Mouse (Mus musculus) MEL (cell line): ENCODE data around the gene Samd10. TPM values are rescaled to one million over a fixed set of nuclear protein-coding genes. Genes with fewer than 3 reads are reported as not detected.

ENCODE experiments used
- DNase-seq: peaks from one replicate; pipeline ENCODE4 v3.0.0; 2011; ENCODE audit warnings: low read depth, low spot score
- H3K27ac ChIP-seq: 2 replicates; pipeline ENCODE4 v1.5.1; 2012; ENCODE audit warnings: low read depth, mild to moderate bottlenecking, control low read depth, low read length, moderate library complexity; ENCODE audit not compliant: control insufficient read depth
- H3K27me3 ChIP-seq, 2 experiments: fragments of 150-350 bp in 1 of 2; sonication (generic) in 1 of 2; 2 replicates each; pipeline ENCODE4 v1.6.1; 2012; ENCODE audit warnings: low read length in 2 of 2, mild to moderate bottlenecking in 2 of 2, improper control_type of control experiment in 1 of 2, moderate library complexity in 1 of 2; ENCODE audit not compliant: insufficient read depth in 2 of 2, control insufficient read depth in 1 of 2
- H3K36me3 ChIP-seq, 2 experiments: 2 replicates each; pipeline ENCODE4 v1.6.1; 2012 to 2014; ENCODE audit warnings: low read length in 2 of 2, improper control_type of control experiment in 1 of 2, inconsistent platforms in 1 of 2, mild to moderate bottlenecking in 1 of 2; ENCODE audit not compliant: insufficient read depth in 2 of 2, control insufficient read depth in 1 of 2
- H3K4me1 ChIP-seq, 2 experiments: fragments of 150-350 bp in 1 of 2; sonication (generic) in 1 of 2; 2 replicates each; pipeline ENCODE4 v1.6.1; 2012; ENCODE audit warnings: low read length in 2 of 2, improper control_type of control experiment in 1 of 2, mild to moderate bottlenecking in 1 of 2; ENCODE audit not compliant: insufficient read depth in 2 of 2, control insufficient read depth in 1 of 2
- H3K4me3 ChIP-seq, 2 experiments: fragments of 150-350 bp in 1 of 2; sonication (generic) in 1 of 2; 2 replicates each; pipeline ENCODE4 v1.5.1; 2012; ENCODE audit warnings: low read depth in 2 of 2, low read length in 2 of 2, mild to moderate bottlenecking in 2 of 2, moderate library complexity in 2 of 2, control low read depth in 1 of 2, improper control_type of control experiment in 1 of 2; ENCODE audit not compliant: control insufficient read depth in 1 of 2, insufficient read depth in 1 of 2
- H3K79me2 ChIP-seq: 2 replicates; pipeline ENCODE4 v1.6.1; 2012; ENCODE audit warnings: mild to moderate bottlenecking, low read length, moderate library complexity; ENCODE audit not compliant: control insufficient read depth, poor library complexity, insufficient read depth
- H3K9ac ChIP-seq: 2 replicates; pipeline ENCODE4 v1.6.1; 2012; ENCODE audit warnings: low read depth, mild to moderate bottlenecking, control low read depth, low read length, moderate library complexity; ENCODE audit not compliant: control insufficient read depth, poor library complexity, severe bottlenecking
- H3K9me3 ChIP-seq: fragments of 150-350 bp; sonication (generic); replicated peaks from 2 replicates; pipeline ENCODE4 v1.6.1; 2012; ENCODE audit warnings: mild to moderate bottlenecking, low read length, improper control_type of control experiment, moderate library complexity; ENCODE audit not compliant: insufficient read depth
- CTCF ChIP-seq, 3 experiments: IDR thresholded peaks in 2 of 3; conservative IDR thresholded peaks in 1 of 3; 2 replicates each; pipeline ENCODE4 v1.5.1; 2011 to 2012; ENCODE audit warnings: low read length in 3 of 3, low read depth in 2 of 3, mild to moderate bottlenecking in 2 of 3, improper control_type of control experiment in 1 of 3, inconsistent platforms in 1 of 3, mixed read lengths in 1 of 3, moderate library complexity in 1 of 3; ENCODE audit not compliant: control insufficient read depth in 1 of 3, insufficient read depth in 1 of 3, poor library complexity in 1 of 3, severe bottlenecking in 1 of 3
- ETS1 ChIP-seq: IDR thresholded peaks from 2 replicates; pipeline ENCODE4 v1.6.1; 2012; ENCODE audit warnings: low read depth, mild to moderate bottlenecking, inconsistent platforms, low read length, improper control_type of control experiment, moderate library complexity
- GABPA ChIP-seq: IDR thresholded peaks from 2 replicates; pipeline ENCODE4 v1.6.1; 2012; ENCODE audit warnings: low read depth, mild to moderate bottlenecking, inconsistent platforms, low read length, improper control_type of control experiment, moderate library complexity
- JUND ChIP-seq: IDR thresholded peaks from 2 replicates; pipeline ENCODE4 v1.6.1; 2011; ENCODE audit warnings: low read depth, mild to moderate bottlenecking, improper control_type of control experiment, low read length
- KAT2A ChIP-seq: conservative IDR thresholded peaks from 2 replicates; pipeline ENCODE4 v1.6.1; 2012; ENCODE audit warnings: low read depth, low read length, improper control_type of control experiment, inconsistent platforms
- MEF2A ChIP-seq: IDR thresholded peaks from 2 replicates; pipeline ENCODE4 v1.6.1; 2014; ENCODE audit warnings: low read depth, mild to moderate bottlenecking, inconsistent platforms, low read length, improper control_type of control experiment; ENCODE audit not compliant: poor library complexity, insufficient replicate concordance, severe bottlenecking; ENCODE audit errors: extremely low read depth
- MXI1 ChIP-seq: IDR thresholded peaks from 2 replicates; pipeline ENCODE4 v1.6.1; 2011; ENCODE audit warnings: mild to moderate bottlenecking, low read depth, low read length, improper control_type of control experiment
- NELFE ChIP-seq: IDR thresholded peaks from 2 replicates; pipeline ENCODE4 v1.6.1; 2011; ENCODE audit warnings: low read depth, low read length, improper control_type of control experiment
- POLR2A ChIP-seq, 2 experiments: IDR thresholded peaks; 2 replicates each; pipeline ENCODE4 v1.6.1; 2011 to 2012; ENCODE audit warnings: low read length in 2 of 2, mild to moderate bottlenecking in 2 of 2, control low read depth in 1 of 2, improper control_type of control experiment in 1 of 2, low read depth in 1 of 2, moderate library complexity in 1 of 2; ENCODE audit not compliant: control insufficient read depth in 1 of 2, insufficient read depth in 1 of 2, poor library complexity in 1 of 2
- RAD21 ChIP-seq: IDR thresholded peaks from 2 replicates; pipeline ENCODE4 v1.6.1; 2011; ENCODE audit warnings: mild to moderate bottlenecking, low read depth, low read length, improper control_type of control experiment
- SIN3A ChIP-seq: IDR thresholded peaks from 2 replicates; pipeline ENCODE4 v1.6.1; 2012; ENCODE audit warnings: low read length, improper control_type of control experiment, inconsistent platforms
- SMC3 ChIP-seq: IDR thresholded peaks from 2 replicates; pipeline ENCODE4 v1.6.1; 2011; ENCODE audit warnings: low read depth, low read length, improper control_type of control experiment
- TAL1 ChIP-seq: IDR thresholded peaks from 2 replicates; pipeline ENCODE4 v1.6.1; 2012; ENCODE audit warnings: mild to moderate bottlenecking, inconsistent platforms, low read length, moderate library complexity, mixed read lengths
- TCF12 ChIP-seq: IDR thresholded peaks from 2 replicates; pipeline ENCODE4 v1.6.1; 2014; ENCODE audit warnings: low read depth, mild to moderate bottlenecking, inconsistent platforms, low read length, improper control_type of control experiment, moderate library complexity
- ZC3H11A ChIP-seq: IDR thresholded peaks from 2 replicates; pipeline ENCODE4 v1.6.1; 2012; ENCODE audit warnings: low read depth, mild to moderate bottlenecking, inconsistent platforms, low read length, improper control_type of control experiment
- ZMIZ1 ChIP-seq: IDR thresholded peaks from 2 replicates; pipeline ENCODE4 v1.6.1; 2012; ENCODE audit warnings: low read depth, mild to moderate bottlenecking, inconsistent platforms, low read length, improper control_type of control experiment, moderate library complexity
- ZNF384 ChIP-seq: IDR thresholded peaks from 2 replicates; pipeline ENCODE4 v1.6.1; 2012; ENCODE audit warnings: low read depth, mild to moderate bottlenecking, inconsistent platforms, low read length, improper control_type of control experiment
- polyA plus RNA-seq, 2 experiments: library from polyadenylated mRNA; stranded (reverse) in 1 of 2; unstranded in 1 of 2; fragments of >175 nt in 1 of 2; fragments of >200 nt in 1 of 2; gene quantifications; 2 replicates each; pipeline versions ENCODE4 v1.2.1 to v1.2.4; 2012; ENCODE audit warnings: low replicate concordance in 2 of 2, low read depth in 1 of 2; ENCODE audit not compliant: insufficient read length in 2 of 2, insufficient read depth in 1 of 2, missing spikeins in 1 of 2
- total RNA-seq: library from RNA; depleted of rRNA; stranded (reverse); fragments of 300-350 nt; gene quantifications from 2 replicates; pipeline ENCODE4 v1.2.3, GENCODE M21; 2012

Gene Samd10
- total and polyA plus RNA-seq, 3 experiments, result 0.89 to 4.6 TPM; not detected in 1

DNA sequence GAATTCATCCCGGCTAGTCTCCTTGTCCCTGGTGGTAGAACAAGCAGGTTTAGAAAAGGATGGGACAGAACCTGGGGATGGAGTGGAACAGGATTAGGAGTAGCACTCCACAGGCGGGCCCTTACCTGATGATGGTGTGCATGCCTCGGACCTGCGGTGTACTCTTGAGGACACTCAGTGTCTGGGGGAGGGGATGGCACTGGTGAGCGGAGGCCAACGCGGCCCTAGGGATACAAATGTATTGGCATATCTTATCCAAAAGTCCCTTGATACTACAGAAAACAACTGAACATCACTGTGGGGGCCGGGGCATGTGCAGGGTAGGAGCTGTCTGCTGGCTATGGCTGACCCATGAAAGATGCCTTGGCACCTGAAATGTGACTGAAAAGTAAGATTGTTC, 28.6 kb downstream of the Samd10 start:
- no peak overlapping the region for H3K4me3 ChIP-seq
- DNase-seq, result no peak
- TF ChIP-seq ETS1 (no peak), KAT2A (no peak), MEF2A (no peak), ZNF384 (no peak), MXI1 (no peak), JUND (no peak), SMC3 (no peak), POLR2A (IDR thresholded peaks at IDR 0.05; ENCODE audit: control insufficient read depth in 1 of 2, insufficient read depth in 1 of 2, low read depth in 1 of 2, low read length in 2 of 2, poor library complexity in 1 of 2) (no peak)
- H3K4me1 ChIP-seq, result no peaks in the 10 kb centered on the region
- H3K27me3 ChIP-seq, result no peaks in the 10 kb centered on the region
- H3K36me3 ChIP-seq, result no peaks in the 10 kb centered on the region
- H3K9me3 ChIP-seq, result no peaks in the 10 kb centered on the region
- no peak overlapping the region for H3K9ac ChIP-seq
- H3K27ac ChIP-seq, result no peak overlapping the region
- no peaks in the 10 kb centered on the region for H3K79me2 ChIP-seq

DNA sequence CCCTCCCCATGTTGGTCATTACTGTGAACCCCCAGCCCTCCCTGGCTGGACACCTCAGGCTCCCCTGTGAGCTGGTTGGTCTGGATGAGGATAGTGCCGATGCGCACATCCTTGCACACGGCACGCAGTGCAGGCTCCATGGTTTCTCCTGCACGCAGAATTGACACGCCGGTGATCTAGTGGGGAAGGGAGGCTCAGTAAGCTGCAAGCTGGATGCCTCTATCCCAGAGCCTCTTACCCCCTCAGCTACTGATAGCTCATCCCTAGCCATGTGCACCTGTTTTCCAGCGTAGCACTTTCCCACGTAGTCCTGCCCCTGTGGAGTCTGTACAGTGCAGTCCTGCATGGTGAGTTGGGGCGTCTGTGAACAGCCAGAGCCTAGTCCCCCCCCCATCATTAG, 29.2 kb downstream of the Samd10 start:
- H3K36me3 ChIP-seq, result no peaks in the 10 kb centered on the region
- no peak overlapping the region for H3K27ac ChIP-seq
- TF ChIP-seq NELFE, result no peak
- no peak for TF ChIP-seq SMC3
- TF ChIP-seq SIN3A, result no peak
- no peak for TF ChIP-seq GABPA
- TF ChIP-seq TCF12, result no peak
- no peak for DNase-seq
- H3K9ac ChIP-seq, result no peak overlapping the region
- H3K79me2 ChIP-seq, result no peaks in the 10 kb centered on the region
- H3K9me3 ChIP-seq, result no peaks in the 10 kb centered on the region
- no peaks in the 10 kb centered on the region for H3K4me1 ChIP-seq
- H3K4me3 ChIP-seq, result no peak overlapping the region
- no peaks in the 10 kb centered on the region for H3K27me3 ChIP-seq

DNA sequence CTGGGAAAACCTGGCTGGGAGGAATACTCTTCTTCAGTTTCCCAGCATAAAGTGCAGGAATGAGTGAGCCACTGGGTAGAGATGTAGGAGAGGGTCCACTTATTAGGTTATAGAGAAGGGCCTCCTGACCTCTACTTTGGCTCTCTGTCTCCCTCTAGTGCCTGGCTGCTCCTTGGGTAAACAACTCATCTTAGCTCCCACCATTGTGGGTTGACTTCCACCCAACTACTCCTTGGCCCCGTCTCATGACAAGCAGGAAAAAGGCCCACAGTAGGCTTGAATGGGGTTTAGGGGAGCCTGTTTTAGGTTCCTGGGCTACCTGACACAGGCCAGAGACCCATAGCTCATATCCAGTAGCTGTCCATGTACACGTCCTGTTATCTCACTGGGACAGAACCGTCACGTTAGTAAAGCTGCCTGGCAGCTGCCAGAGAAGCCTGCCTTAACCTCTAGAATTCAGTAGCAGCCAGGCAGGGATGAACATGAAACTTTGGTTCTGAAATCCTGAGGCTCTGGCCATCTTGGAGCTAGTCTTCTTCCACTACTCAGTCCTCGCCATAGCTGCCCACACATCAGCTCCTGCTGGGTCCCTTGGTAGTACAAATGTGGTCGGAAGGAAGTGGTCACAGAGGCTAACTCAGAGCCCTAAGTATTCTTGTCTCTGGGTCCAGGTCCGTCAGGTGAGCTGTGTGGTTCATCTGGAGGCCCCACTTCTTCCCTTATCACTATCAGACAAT, 30.6 kb downstream of the Samd10 start:
- Histone ChIP-seq H3K79me2 (no peaks in the 10 kb centered on the region), H3K9ac (no peak overlapping the region), H3K27ac (no peak overlapping the region), H3K36me3 (no peaks in the 10 kb centered on the region), H3K27me3 (no peaks in the 10 kb centered on the region), H3K9me3 (no peaks in the 10 kb centered on the region), H3K4me3 (no peak overlapping the region), H3K4me1 (no peaks in the 10 kb centered on the region)
- TF ChIP-seq CTCF (IDR thresholded peaks at IDR 0.05 in 2 of 3, conservative IDR thresholded peaks at IDR 0.05 in 1 of 3; ENCODE audit: control insufficient read depth in 1 of 3, insufficient read depth in 1 of 3, low read depth in 2 of 3, low read length in 3 of 3, poor library complexity in 1 of 3, severe bottlenecking in 1 of 3) (peak; percentile 72 to 79 (median 78)), ZMIZ1 (no peak), SMC3 (peak; percentile 76), TAL1 (no peak), RAD21 (peak; percentile 70), ZC3H11A (peak; percentile 52)
- DNase-seq, result peak; percentile 67
